Mouse (Mus musculus): ENCODE results near the gene Pde7b. TPM values are rescaled to one million over a fixed set of nuclear protein-coding genes. Genes with fewer than 3 reads are reported as not detected.

The Pde7b gene
- polyA plus RNA-seq, 1 experiment from 2014 or later = 1.3 TPM

- no peak overlapping the region for H3K4me2 ChIP-seq
- H3K27ac ChIP-seq (ENCODE audit: low read depth, low read length) = no peak overlapping the region
- ATAC-seq (replicated peaks; ENCODE audit: low FRiP score) = no peak
- no peak overlapping the region for H3K4me3 ChIP-seq (ENCODE audit: low read depth, low read length)
- no peaks in the 10 kb centered on the region for H3K9me3 ChIP-seq (ENCODE audit: control insufficient read depth, low read length)
- no peaks in the 10 kb centered on the region for H3K27me3 ChIP-seq (replicated peaks; ENCODE audit: control insufficient read depth, insufficient read depth, low read length)
- H3K4me1 ChIP-seq (replicated peaks; ENCODE audit: control insufficient read depth, insufficient read depth, low read length) = no peaks in the 10 kb centered on the region
- no peak for DNase-seq (ENCODE audit: low spot score)
- no peak overlapping the region for H3K9ac ChIP-seq (ENCODE audit: low read depth, low read length)
- 75% methylated on average over 4 of the region's 4 CpGs for WGBS
- peaks cover 4% of the 10 kb centered on the region; the same call in 1 of the 2 replicates for H3K36me3 ChIP-seq (ENCODE audit: control insufficient read depth, insufficient read depth, low read length)
Measured at GRCm38 (mm10) chr10:20362450-20363118, 362.3 kb downstream of the Pde7b start.

GRCm38 (mm10) chr10:20361542-20362449, 363.1 kb downstream of the Pde7b start:
- no peak overlapping the region for H3K4me2 ChIP-seq
- no peaks in the 10 kb centered on the region for H3K27me3 ChIP-seq (replicated peaks; ENCODE audit: control insufficient read depth, insufficient read depth, low read length)
- DNase-seq (ENCODE audit: low spot score) (no peak), ATAC-seq (replicated peaks; ENCODE audit: low FRiP score) (no peak)
- 64% methylated on average over 10 of the region's 10 CpGs for WGBS
- no peak overlapping the region for H3K27ac ChIP-seq (ENCODE audit: low read depth, low read length)
- H3K36me3 ChIP-seq (ENCODE audit: control insufficient read depth, insufficient read depth, low read length) = peaks cover 4% of the 10 kb centered on the region; the same call in 1 of the 2 replicates
- H3K9ac ChIP-seq (ENCODE audit: low read depth, low read length) = no peak overlapping the region
- no peak overlapping the region for H3K4me3 ChIP-seq (ENCODE audit: low read depth, low read length)
- H3K4me1 ChIP-seq (replicated peaks; ENCODE audit: control insufficient read depth, insufficient read depth, low read length) = no peaks in the 10 kb centered on the region
- H3K9me3 ChIP-seq (ENCODE audit: control insufficient read depth, low read length) = no peaks in the 10 kb centered on the region

- H3K36me3 ChIP-seq (ENCODE audit: control insufficient read depth, insufficient read depth, low read length) = peaks cover 15% of the 10 kb centered on the region
- H3K9ac ChIP-seq (ENCODE audit: low read depth, low read length) = 0 out of 2 replicates have a peak overlapping the region, but pooled peaks have one; percentile 83
- H3K27me3 ChIP-seq (replicated peaks; ENCODE audit: control insufficient read depth, insufficient read depth, low read length) = no peaks in the 10 kb centered on the region
- H3K9me3 ChIP-seq (ENCODE audit: control insufficient read depth, low read length) = no peaks in the 10 kb centered on the region
- H3K27ac ChIP-seq (ENCODE audit: low read depth, low read length) = no peak overlapping the region
- peak overlapping the region; percentile 74 for H3K4me3 ChIP-seq (ENCODE audit: low read depth, low read length)
- WGBS = 69% methylated on average over 2 of the region's 2 CpGs
- 0 out of 2 replicates have a peak, but pooled peaks cover 9% of the 10 kb centered on the region for H3K4me1 ChIP-seq (replicated peaks; ENCODE audit: control insufficient read depth, insufficient read depth, low read length)
- peak overlapping the region; percentile 76 for H3K4me2 ChIP-seq
- no peak for DNase-seq (ENCODE audit: low spot score)
- no peak for ATAC-seq (replicated peaks; ENCODE audit: low FRiP score)
Measured at GRCm38 (mm10) chr10:20348894-20349293, 376.0 kb downstream of the Pde7b start.

Other genes with a start within 250 kb of the Pde7b start
- gene Ahi1, start 227.5 kb upstream of the Pde7b start, polyA plus RNA-seq (2014; fragmentation: Nextera tagmentation; extraction: Ambion mirVana) = 6.9 and 7.4 TPM in 2 replicates

Data from liver, embryonic 11.5 days (tissue).